Mouse (Mus musculus) A20 (cell line): ENCODE measurements at regions not wholly inside any gene's neighbourhood (a gene's known extent, or its start where the extent isn't known, plus 50 kb on each side); places are given as distances from the start of the nearest gene placed in this dataset.
"Not testable (repeated sequence)": the region's sequence is repeated elsewhere in the genome, so short reads cannot be mapped to it uniquely, and the experiment has no call there.

ENCODE experiments used
- DNase-seq: peaks from one replicate; pipeline ENCODE4 v3.0.0-alpha.2; 2011; ENCODE audit warnings: low read depth, low spot score

DNA sequence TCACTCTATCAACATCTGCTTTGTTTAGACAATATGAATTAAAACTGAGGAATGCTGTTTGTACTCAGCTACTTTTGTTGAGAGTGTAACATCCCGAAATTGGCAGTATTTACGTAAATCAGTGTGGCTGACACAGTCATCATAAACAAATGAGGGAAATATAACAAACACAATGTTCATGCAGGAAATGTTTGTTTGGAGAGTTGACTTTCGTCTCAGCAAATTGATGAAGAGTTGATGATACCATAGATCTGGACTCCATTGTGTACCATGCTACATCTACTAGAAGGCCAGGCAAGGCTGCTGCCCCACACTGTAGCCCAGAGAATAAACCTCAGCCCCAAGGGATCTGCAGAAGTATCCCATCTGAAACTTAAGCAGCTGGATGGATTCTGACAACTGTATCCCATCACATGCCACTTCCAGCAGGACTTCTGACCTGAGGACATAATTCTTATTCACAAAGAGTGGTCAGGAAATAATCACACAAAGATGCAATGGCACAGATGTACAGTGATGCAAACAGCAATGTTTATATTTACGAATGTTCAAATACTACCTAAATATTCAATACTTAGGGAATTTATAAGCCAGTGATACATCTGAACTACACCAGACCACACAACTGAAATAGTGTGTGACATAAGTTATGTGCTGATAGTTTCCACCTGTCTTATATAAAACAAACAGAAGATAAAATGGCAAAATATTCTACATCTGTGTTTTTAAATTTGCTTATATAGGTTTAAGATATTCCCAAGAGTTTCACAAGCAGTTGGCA lies 51.3 kb downstream of the Gm21897 start:
- DNase-seq, result no peak

DNA sequence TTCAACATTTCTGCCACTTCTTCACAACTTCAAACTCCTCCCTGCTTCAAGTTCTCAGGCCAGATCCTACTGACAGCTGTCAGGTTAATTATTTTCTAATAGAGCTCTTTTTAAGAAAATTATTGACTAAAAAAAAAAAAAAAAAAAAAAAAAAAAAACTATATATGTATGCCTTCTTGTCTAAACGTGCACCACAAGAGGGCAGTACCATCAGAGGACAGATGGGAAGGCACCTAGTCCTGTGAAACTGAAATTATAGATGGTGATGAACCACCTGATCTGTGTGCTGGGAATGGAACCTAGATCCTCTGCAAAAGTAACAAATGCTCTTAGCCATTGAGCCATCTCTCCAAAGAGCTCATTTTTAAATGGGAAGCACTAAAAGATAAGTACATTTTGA lies 55.6 kb downstream of the Gm21897 start:
- peak; percentile 23 for DNase-seq

GRCm38 (mm10) chr16:15373961-15374360 lies 56.7 kb downstream of the Gm21897 start:
- DNase-seq, result no peak

DNA sequence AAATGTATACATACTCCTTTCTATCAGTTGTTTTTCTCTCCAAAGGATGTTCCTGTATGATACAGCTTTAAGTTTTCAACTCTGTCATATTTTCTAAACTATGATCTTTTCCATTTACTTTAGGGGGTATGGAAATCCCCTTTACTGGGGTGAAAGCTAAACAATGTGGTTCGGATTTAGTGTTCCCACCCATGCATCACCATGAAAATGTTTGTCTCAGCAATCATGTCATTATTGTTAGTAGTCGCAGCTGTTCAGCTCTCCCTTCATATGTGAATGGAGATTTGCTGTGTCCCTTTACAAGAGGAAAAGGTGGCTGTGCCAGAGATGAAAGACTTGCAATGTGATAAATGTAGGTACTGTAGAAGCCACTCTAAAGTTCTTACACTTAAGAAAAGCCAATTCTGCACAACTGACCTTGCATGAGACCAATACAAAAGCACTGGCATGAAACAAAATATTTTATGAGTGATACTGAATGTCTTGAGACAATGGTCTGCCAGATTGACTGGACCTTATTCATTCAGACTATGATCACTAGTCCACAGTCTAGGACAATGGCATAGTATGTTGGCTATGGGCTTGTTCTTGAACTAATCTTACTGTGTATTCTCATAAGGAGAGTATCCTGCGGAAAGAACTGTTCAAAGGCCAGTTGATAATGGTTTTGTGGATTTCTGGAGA lies 68.4 kb downstream of the Gm21897 start:
- DNase-seq, result no peak

DNA sequence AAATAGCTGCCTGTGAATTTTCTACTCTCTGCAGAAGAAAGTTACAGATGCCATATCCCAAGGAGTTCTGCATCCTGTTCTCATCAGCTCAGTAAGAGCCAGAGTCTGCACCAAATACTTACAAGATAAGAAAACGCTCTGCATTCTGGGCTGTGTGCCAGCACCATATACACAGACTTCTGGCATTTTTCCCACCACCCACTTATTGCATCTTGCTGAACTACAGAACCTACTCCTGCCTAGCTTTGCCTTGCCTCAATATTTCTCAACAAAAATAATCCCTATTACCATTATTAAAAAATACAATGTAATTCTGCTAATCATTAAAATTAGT lies 69.0 kb downstream of the Gm21897 start:
- DNase-seq, result no peak

DNA sequence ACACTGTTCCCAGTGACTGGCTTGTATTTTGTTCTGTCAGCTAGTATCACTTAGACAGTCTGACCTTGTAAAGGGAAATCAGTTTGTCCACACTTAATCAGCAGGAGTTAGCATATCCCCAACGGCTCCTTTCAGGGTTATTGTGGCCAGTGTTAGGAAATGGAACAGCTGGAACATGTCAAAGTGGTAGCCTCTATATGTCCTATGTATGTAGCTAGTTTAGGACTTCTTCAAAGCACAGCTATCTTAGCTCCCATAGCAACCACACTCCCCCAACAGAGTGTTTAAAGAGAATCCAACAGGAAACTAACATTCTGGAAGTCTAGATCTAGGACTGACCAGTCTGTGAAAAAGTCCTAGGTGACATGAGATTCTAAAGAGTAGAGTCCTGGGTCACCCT lies 72.6 kb downstream of the Gm21897 start:
- no peak for DNase-seq

DNA sequence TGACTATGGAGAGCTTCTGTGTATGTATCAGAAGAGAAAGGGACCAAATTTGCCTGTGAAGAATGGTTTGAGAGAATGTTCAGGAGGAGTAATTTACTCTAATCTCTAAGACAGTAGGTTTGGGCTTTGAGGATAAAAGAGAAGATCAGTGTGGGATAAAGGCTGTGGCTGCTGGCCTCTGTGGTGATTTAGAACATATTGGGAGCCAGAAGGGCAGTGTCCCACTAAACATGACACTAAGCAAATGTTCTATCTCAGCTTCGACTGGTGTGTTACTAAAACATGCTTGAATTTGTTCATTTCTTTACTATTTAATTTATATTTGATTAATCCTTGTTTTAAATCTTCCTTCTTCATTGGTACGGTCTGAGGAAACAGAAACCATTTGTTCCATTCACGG lies 113.1 kb downstream of the Gm21897 start:
- no peak for DNase-seq

DNA sequence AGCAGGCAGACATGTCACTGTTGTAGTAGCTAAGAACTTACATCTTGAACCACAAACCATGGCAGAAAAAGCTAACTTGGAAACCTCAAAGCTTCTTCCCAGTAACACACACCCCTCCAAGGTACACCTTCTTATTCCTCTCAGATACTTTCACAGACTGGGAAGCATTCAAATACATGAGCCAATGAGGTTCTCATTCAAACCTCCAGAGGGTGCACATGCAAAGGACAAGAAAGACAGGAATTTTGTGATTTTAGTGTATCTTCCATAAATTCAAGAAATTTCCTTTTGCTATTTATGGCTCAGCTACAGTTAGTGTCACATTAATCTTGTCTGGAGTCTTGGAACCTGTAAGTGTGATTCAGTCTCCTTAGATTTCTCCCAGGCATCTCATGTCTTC lies 115.4 kb downstream of the Gm21897 start:
- DNase-seq, result no peak

- not testable (repeated sequence) for DNase-seq
These were observed 145.6 kb downstream of the Gm21897 start for GRCm38 (mm10) chr16:15462856-15463255.

DNA sequence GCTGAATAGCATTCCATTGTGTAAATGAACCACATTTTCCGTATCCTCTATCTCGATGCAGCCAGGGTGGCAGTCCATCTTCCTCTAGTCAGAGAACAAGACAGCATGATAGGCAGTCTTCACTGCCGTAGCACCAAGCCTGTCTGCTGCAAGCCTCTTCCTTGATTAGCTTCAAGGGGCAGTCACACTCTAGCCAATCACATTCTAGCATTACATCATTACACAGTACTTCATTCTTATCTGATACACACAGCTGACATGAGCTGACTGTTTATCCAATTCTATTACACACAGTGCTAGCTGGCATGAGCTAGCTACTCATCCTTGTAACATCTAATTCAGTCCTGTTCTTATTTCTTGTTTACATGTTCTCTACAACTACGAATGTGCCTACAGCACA lies 156.6 kb downstream of the Gm21897 start:
- no peak for DNase-seq

DNA sequence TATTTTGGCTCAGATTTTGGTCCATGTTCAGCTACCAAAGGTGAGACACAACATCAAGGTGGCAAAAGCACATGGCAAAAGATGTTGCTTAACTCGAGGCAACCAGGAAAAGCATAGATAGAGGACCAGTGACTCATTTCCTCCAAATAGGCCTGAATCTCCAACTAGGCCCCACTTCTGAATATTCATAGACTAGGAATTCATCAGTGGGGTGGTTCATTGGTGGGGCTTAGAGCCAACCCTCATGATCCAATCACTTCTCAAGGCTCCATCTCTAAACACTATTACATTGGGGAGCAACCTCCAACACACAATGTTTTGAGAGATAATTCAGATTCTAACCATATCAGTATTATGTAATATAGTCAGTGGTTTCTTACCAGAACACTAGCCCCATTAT lies 161.6 kb downstream of the Gm21897 start:
- DNase-seq, result no peak

GRCm38 (mm10) chr16:15491328-15491999 lies 174.2 kb downstream of the Gm21897 start:
- no peak for DNase-seq

GRCm38 (mm10) chr16:15493236-15493635 lies 176.0 kb downstream of the Gm21897 start:
- DNase-seq, result no peak
